Mouse (Mus musculus): Measurements from ENCODE around the gene Actr10. TPM values are rescaled to one million over a fixed set of nuclear protein-coding genes. Genes with fewer than 3 reads are reported as not detected.

The Actr10 gene
- polyA plus RNA-seq, 1 experiment from 2014 or later, result 98.8 TPM

- H3K36me3 ChIP-seq (ENCODE audit: control insufficient read depth, insufficient read depth), result no peaks in the 10 kb centered on the region
- no peaks in the 10 kb centered on the region for H3K27me3 ChIP-seq (ENCODE audit: control insufficient read depth, insufficient read depth, low read depth, low read length)
- WGBS (ENCODE audit: insufficient replicate concordance), result 74% methylated on average over 4 of the region's 4 CpGs
- no peak overlapping the region; the same call in 1 of the 2 replicates for H3K9ac ChIP-seq (ENCODE audit: low read depth, low read length)
- no peak for ATAC-seq (ENCODE audit: low read depth)
- peak overlapping the region; percentile 97 for H3K27ac ChIP-seq (ENCODE audit: low read length)
- peak overlapping the region; percentile 68 for H3K4me2 ChIP-seq (ENCODE audit: low read depth, low read length)
- H3K9me3 ChIP-seq (replicated peaks; ENCODE audit: control insufficient read depth, low read length), result no peaks in the 10 kb centered on the region
- H3K4me1 ChIP-seq (ENCODE audit: control insufficient read depth, low read depth, low read length), result peaks cover 17% of the 10 kb centered on the region
- peak overlapping the region; percentile 98 for H3K4me3 ChIP-seq (ENCODE audit: low read depth, low read length)
Measured at GRCm38 (mm10) chr12:70973831-70974230, 36.2 kb downstream of the Actr10 start.

DNA sequence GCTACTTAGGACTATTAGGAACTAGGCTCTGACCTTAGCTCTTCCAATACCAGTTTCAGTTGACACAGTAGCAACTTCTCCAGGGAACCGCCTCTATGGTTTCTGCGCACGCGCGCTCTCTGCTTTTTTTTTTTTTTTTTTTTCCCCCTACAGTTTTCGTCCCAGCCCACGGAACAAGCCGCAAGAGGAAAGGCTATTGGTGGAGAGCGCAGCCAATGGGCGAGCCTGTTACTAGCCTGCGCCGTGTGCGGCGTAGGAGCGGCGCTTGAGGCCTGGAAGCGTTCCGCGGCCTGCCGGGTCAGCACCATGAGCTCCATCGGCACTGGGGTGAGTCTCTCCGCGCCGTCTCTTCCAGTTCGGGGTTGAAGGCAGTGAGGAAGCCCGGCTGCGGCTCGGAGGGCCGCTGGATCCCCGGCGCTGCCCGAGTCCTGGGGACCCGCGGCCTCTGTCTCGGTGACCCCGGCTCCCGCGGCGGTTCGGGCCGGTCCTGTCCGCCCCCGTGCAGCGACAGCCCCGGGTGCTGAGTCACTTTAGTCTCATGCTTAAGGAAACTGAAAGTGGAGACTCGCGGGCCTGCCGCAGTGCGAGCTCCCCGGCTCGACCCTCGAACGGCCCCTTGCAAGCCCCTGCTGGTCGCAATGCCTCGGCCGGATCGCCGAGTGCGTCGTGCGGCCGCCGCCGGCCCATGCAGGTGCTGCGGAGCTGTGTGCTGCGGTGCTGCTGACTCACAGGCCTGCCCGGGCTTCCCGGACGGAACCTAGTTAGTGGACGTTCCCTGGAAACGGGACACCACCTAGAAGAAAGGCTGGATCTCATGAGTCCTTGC is 37.0 kb downstream of the Actr10 start, which contains the start of gene Psma3:
Gene Psma3 (plus strand): TSS at position 181 of the 826 bp plus-strand sequence.
- ATAC-seq (ENCODE audit: low read depth), result peak; percentile 99
- Histone ChIP-seq H3K4me1 (ENCODE audit: control insufficient read depth, low read depth, low read length) (peaks cover 17% of the 10 kb centered on the region), H3K36me3 (ENCODE audit: control insufficient read depth, insufficient read depth) (no peaks in the 10 kb centered on the region), H3K27me3 (ENCODE audit: control insufficient read depth, insufficient read depth, low read depth, low read length) (no peaks in the 10 kb centered on the region), H3K9ac (ENCODE audit: low read depth, low read length) (peak within 1 kb of the TSS; percentile 97), H3K9me3 (replicated peaks; ENCODE audit: control insufficient read depth, low read length) (no peaks in the 10 kb centered on the region), H3K27ac (ENCODE audit: low read length) (peak within 1 kb of the TSS; percentile 97), H3K4me2 (ENCODE audit: low read depth, low read length) (peak within 1 kb of the TSS; percentile 68), H3K4me3 (ENCODE audit: low read depth, low read length) (peak within 1 kb of the TSS; percentile 98)
- WGBS (ENCODE audit: insufficient replicate concordance), result under 1% methylated on average over 71 of the region's 71 CpGs

DNA sequence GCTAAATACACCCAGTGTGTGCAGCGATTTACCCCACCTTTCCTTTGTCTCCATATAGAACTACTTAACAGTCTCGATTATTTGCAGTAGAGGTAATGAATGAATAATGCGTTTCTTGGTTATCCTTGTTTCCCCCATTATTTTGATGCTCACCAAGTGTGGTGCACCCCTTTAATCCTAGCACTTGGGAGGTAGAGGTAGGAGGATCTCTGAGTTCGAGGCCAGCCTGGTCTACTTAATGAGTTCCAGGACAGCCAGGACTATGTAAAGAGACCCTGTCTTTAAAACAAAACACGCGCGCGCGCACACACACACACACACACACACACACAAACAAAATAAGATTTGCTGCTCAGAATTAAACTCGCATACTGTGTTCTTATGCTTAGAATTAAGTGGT is 37.7 kb downstream of the Actr10 start:
- Histone ChIP-seq H3K4me1 (ENCODE audit: control insufficient read depth, low read depth, low read length) (peaks cover 17% of the 10 kb centered on the region), H3K9ac (ENCODE audit: low read depth, low read length) (peak overlapping the region; percentile 97), H3K27ac (ENCODE audit: low read length) (peak overlapping the region; percentile 97), H3K4me3 (ENCODE audit: low read depth, low read length) (peak overlapping the region; percentile 98), H3K27me3 (ENCODE audit: control insufficient read depth, insufficient read depth, low read depth, low read length) (no peaks in the 10 kb centered on the region), H3K9me3 (replicated peaks; ENCODE audit: control insufficient read depth, low read length) (no peaks in the 10 kb centered on the region), H3K36me3 (ENCODE audit: control insufficient read depth, insufficient read depth) (no peaks in the 10 kb centered on the region), H3K4me2 (ENCODE audit: low read depth, low read length) (peak overlapping the region; percentile 68)
- no peak for ATAC-seq (ENCODE audit: low read depth)
- WGBS (ENCODE audit: insufficient replicate concordance), result 15% methylated on average over 10 of the region's 10 CpGs

DNA sequence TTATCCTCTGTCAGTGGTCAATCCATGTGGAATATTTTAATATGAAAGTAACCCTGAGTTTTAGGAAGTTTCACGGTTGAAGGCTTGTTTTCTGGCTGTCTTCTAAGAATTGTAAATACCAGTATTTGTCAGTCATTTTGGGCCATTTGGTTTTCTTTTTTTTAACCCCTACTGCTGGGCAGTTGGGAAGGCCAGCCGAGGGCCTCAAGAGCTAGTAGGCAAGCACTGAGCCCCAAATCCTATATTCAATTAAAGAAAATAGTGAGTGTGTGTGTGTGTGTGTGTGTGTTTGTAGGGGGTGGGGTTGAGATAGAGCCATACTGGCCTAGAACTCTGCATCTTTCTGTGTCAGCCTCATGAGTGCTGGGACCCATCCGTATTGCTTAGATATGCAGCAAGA is 38.2 kb downstream of the Actr10 start:
- peaks cover 17% of the 10 kb centered on the region for H3K4me1 ChIP-seq (ENCODE audit: control insufficient read depth, low read depth, low read length)

GRCm38 (mm10) chr12:70978345-70978744 is 40.7 kb downstream of the Actr10 start:
- Histone ChIP-seq H3K4me3 (ENCODE audit: low read depth, low read length) (no peak overlapping the region), H3K9me3 (replicated peaks; ENCODE audit: control insufficient read depth, low read length) (no peaks in the 10 kb centered on the region), H3K4me2 (ENCODE audit: low read depth, low read length) (no peak overlapping the region), H3K4me1 (ENCODE audit: control insufficient read depth, low read depth, low read length) (peaks cover 17% of the 10 kb centered on the region), H3K27ac (ENCODE audit: low read length) (no peak overlapping the region), H3K36me3 (ENCODE audit: control insufficient read depth, insufficient read depth) (no peaks in the 10 kb centered on the region; the same call in 1 of the 2 replicates), H3K9ac (ENCODE audit: low read depth, low read length) (no peak overlapping the region), H3K27me3 (ENCODE audit: control insufficient read depth, insufficient read depth, low read depth, low read length) (no peaks in the 10 kb centered on the region)
- 72% methylated on average over 7 of the region's 7 CpGs for WGBS (ENCODE audit: insufficient replicate concordance)
- no peak for ATAC-seq (ENCODE audit: low read depth)

More for the DNA sequence above, 38.2 kb downstream of the Actr10 start:
- H3K4me2 ChIP-seq (ENCODE audit: low read depth, low read length), result peak overlapping the region; percentile 68
- peak overlapping the region; percentile 47 for H3K9ac ChIP-seq (ENCODE audit: low read depth, low read length)
- no peaks in the 10 kb centered on the region for H3K9me3 ChIP-seq (replicated peaks; ENCODE audit: control insufficient read depth, low read length)
- H3K27ac ChIP-seq (ENCODE audit: low read length), result peak overlapping the region; percentile 1; the same call in 1 of the 2 replicates
- no peak for ATAC-seq (ENCODE audit: low read depth)
- no peaks in the 10 kb centered on the region for H3K36me3 ChIP-seq (ENCODE audit: control insufficient read depth, insufficient read depth)
- H3K4me3 ChIP-seq (ENCODE audit: low read depth, low read length), result peak overlapping the region; percentile 98
- H3K27me3 ChIP-seq (ENCODE audit: control insufficient read depth, insufficient read depth, low read depth, low read length), result no peaks in the 10 kb centered on the region
- WGBS (ENCODE audit: insufficient replicate concordance), result 44% methylated on average over 3 of the region's 3 CpGs

GRCm38 (mm10) chr12:70984855-70985550 is 47.3 kb downstream of the Actr10 start:
- Histone ChIP-seq H3K9ac (ENCODE audit: low read depth, low read length) (no peak overlapping the region), H3K27ac (ENCODE audit: low read length) (no peak overlapping the region), H3K27me3 (ENCODE audit: control insufficient read depth, insufficient read depth, low read depth, low read length) (no peaks in the 10 kb centered on the region), H3K4me2 (ENCODE audit: low read depth, low read length) (no peak overlapping the region), H3K9me3 (replicated peaks; ENCODE audit: control insufficient read depth, low read length) (no peaks in the 10 kb centered on the region), H3K4me1 (ENCODE audit: control insufficient read depth, low read depth, low read length) (no peaks in the 10 kb centered on the region), H3K36me3 (ENCODE audit: control insufficient read depth, insufficient read depth) (peaks cover 44% of the 10 kb centered on the region), H3K4me3 (ENCODE audit: low read depth, low read length) (no peak overlapping the region)
- 84% methylated on average over 7 of the region's 7 CpGs for WGBS (ENCODE audit: insufficient replicate concordance)
- no peak for ATAC-seq (ENCODE audit: low read depth)

DNA sequence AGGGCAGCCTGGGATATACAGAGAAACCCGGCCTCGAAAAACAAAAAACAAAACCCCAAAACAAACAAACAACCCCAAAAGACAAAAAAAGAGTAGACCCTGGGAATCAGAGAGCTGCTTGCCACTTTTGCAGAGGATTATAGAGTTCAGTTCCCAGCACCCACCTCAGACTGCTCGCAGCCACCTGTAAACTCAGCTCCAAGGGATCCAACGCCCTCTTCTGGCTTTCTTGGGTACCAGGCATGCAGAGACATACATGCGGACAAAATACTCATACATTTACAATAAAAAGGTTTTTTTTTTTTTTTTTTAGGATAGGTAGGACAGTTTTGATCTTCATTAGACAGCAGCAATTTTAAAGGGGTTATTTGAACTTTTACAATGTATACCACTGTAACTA is 59.6 kb downstream of the Actr10 start:
- no peak overlapping the region for H3K4me2 ChIP-seq (ENCODE audit: low read depth, low read length)
- no peak overlapping the region for H3K9ac ChIP-seq (ENCODE audit: low read depth, low read length)
- no peak for ATAC-seq (ENCODE audit: low read depth)
- no peak overlapping the region for H3K4me3 ChIP-seq (ENCODE audit: low read depth, low read length)
- no peaks in the 10 kb centered on the region for H3K27me3 ChIP-seq (ENCODE audit: control insufficient read depth, insufficient read depth, low read depth, low read length)
- peaks cover 27% of the 10 kb centered on the region for H3K36me3 ChIP-seq (ENCODE audit: control insufficient read depth, insufficient read depth)
- WGBS (ENCODE audit: insufficient replicate concordance), result 83% methylated on average over 5 of the region's 5 CpGs
- no peaks in the 10 kb centered on the region for H3K9me3 ChIP-seq (replicated peaks; ENCODE audit: control insufficient read depth, low read length)
- H3K4me1 ChIP-seq (ENCODE audit: control insufficient read depth, low read depth, low read length), result peaks cover 3% of the 10 kb centered on the region; the same call in 1 of the 2 replicates
- no peak overlapping the region for H3K27ac ChIP-seq (ENCODE audit: low read length)

- Histone ChIP-seq H3K36me3 (ENCODE audit: control insufficient read depth, insufficient read depth) (peaks cover 18% of the 10 kb centered on the region), H3K27ac (ENCODE audit: low read length) (peak overlapping the region; percentile 26), H3K4me2 (ENCODE audit: low read depth, low read length) (no peak overlapping the region), H3K9me3 (replicated peaks; ENCODE audit: control insufficient read depth, low read length) (no peaks in the 10 kb centered on the region), H3K4me3 (ENCODE audit: low read depth, low read length) (no peak overlapping the region), H3K27me3 (ENCODE audit: control insufficient read depth, insufficient read depth, low read depth, low read length) (no peaks in the 10 kb centered on the region), H3K9ac (ENCODE audit: low read depth, low read length) (no peak overlapping the region), H3K4me1 (ENCODE audit: control insufficient read depth, low read depth, low read length) (peaks cover 3% of the 10 kb centered on the region; the same call in 1 of the 2 replicates)
- peak; percentile 45 for ATAC-seq (ENCODE audit: low read depth)
- 17% methylated on average over 5 of the region's 5 CpGs for WGBS (ENCODE audit: insufficient replicate concordance)
Measured at GRCm38 (mm10) chr12:70999423-70999903, 61.8 kb downstream of the Actr10 start.
